Mouse (Mus musculus) forebrain, embryonic 13.5 days (tissue): ENCODE results near the gene Hhip. TPM values are rescaled to one million over a fixed set of nuclear protein-coding genes. Genes with fewer than 3 reads are reported as not detected.
A peak's percentile ranks its signal among the peaks of the same experiment; 100 is the strongest.

Source experiments
- ATAC-seq: fragments of 200-750 bp; cut with Nextera tagmentation; 2 replicates; pipeline ENCODE4 v1.8.0; 2017
- H3K27ac ChIP-seq: fragments of 300-500 bp; sonication (generic); 2 replicates; pipeline ENCODE4 v1.5.1; 2015; ENCODE audit warnings: inconsistent platforms, mild to moderate bottlenecking, moderate library complexity
- H3K27me3 ChIP-seq: fragments of 300-500 bp; sonication (generic); 2 replicates; pipeline ENCODE4 v1.6.1; 2015; ENCODE audit warnings: mild to moderate bottlenecking, inconsistent platforms
- H3K36me3 ChIP-seq: fragments of 300-500 bp; sonication (generic); 2 replicates; pipeline ENCODE4 v1.6.1; 2015; ENCODE audit warnings: mild to moderate bottlenecking, inconsistent platforms; ENCODE audit not compliant: poor library complexity, severe bottlenecking
- H3K4me1 ChIP-seq: fragments of 300-500 bp; sonication (generic); 2 replicates; pipeline ENCODE4 v1.6.1; 2015; ENCODE audit warnings: inconsistent platforms
- H3K4me2 ChIP-seq: fragments of 300-500 bp; sonication (generic); 2 replicates; pipeline ENCODE4 v1.6.1; 2015; ENCODE audit warnings: inconsistent platforms, mild to moderate bottlenecking, moderate library complexity
- H3K4me3 ChIP-seq: fragments of 300-500 bp; sonication (generic); 2 replicates; pipeline ENCODE4 v1.5.1; 2015; ENCODE audit warnings: mild to moderate bottlenecking, inconsistent platforms
- H3K9ac ChIP-seq: fragments of 300-500 bp; sonication (generic); 2 replicates; pipeline ENCODE4 v1.6.1; 2015; ENCODE audit warnings: mild to moderate bottlenecking, inconsistent platforms
- H3K9me3 ChIP-seq: fragments of 300-500 bp; sonication (generic); replicated peaks from 2 replicates; pipeline ENCODE4 v1.6.1; 2016; ENCODE audit warnings: inconsistent platforms
- WGBS: fragments of 180-500 bp; shearing (Covaris S2); methylation state at CpG from one replicate; pipeline ENCODE4 v1.1.7; 2015; 5-methylcytosine and 5-hydroxymethylcytosine counted together
- polyA plus RNA-seq: library from polyadenylated mRNA; unstranded; fragments of >200 nt; fragmentation: Nextera tagmentation; extraction: Ambion mirVana; gene quantifications from 2 replicates; pipeline ENCODE4 v1.2.1, GENCODE M21; 2015

Hhip gene
- polyA plus RNA-seq, 1 experiment from 2014 or later, result 1.2 TPM

DNA sequence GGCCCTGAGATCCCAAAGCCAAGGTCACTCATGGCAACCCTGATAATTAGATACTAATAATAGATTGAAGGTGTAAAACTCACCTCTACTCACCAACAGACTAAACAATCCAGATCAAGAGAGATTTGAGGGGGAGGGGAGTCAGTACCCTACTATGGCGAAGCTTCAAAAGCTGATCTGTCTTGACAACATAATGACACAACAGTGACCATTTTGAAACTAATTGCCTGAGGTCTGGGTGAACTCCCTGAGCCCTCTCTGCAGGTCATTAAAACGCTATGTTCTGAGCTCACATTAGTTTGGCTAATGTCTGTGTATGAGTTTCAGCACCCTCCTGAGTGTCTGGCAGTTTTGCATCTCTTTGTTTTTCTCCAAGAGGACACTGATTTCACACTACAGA, 72.9 kb downstream of the Hhip start:
- WGBS, result 37% methylated on average over 2 of the region's 2 CpGs
- Histone ChIP-seq H3K9me3 (no peaks in the 10 kb centered on the region), H3K27ac (no peak overlapping the region), H3K4me2 (no peak overlapping the region), H3K4me1 (no peaks in the 10 kb centered on the region), H3K36me3 (no peaks in the 10 kb centered on the region), H3K9ac (no peak overlapping the region), H3K27me3 (no peaks in the 10 kb centered on the region), H3K4me3 (no peak overlapping the region)
- ATAC-seq, result no peak

DNA sequence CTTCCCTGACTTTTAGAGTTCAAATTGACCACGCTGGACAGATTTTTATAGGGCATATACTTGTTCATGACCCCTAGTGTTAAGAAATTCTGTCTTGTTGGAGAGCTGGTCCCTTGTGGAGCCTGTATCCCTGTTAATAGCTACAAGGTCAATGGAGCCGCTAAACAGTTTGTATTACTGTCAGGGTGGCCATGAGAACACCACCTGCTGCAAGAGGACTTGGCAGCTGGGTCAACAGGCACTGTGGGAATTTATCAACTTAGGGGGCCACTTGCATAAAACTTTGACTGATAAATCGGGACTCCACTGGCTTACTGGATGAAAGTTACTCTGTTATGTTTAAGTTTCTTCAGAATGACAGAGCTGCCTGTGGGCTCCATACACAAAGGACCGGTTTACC, 75.7 kb downstream of the Hhip start:
- Histone ChIP-seq H3K9ac (no peak overlapping the region), H3K9me3 (no peaks in the 10 kb centered on the region), H3K4me3 (no peak overlapping the region), H3K27me3 (no peaks in the 10 kb centered on the region), H3K4me2 (no peak overlapping the region), H3K36me3 (no peaks in the 10 kb centered on the region), H3K27ac (no peak overlapping the region), H3K4me1 (no peaks in the 10 kb centered on the region)
- no peak for ATAC-seq
- WGBS, result 75% methylated on average over 4 of the region's 4 CpGs

DNA sequence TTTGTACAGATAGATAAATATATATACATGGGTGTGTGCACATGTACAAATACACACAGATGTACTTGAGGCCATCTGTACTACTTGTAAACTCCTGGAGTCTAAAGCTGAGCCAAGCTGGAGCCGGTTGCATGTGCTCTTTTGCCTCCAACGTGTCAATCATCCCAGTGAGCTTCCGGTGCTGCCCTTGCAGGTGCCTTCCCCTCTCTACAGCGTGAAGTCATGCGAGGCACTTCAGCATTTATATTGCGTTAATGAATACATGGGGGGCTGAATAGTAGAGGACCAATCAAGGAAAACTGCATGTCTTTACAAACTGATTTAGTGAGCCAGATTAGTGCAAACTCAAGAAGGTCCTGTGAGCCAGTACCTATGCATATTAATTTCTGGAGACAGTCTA, 91.6 kb downstream of the Hhip start:
- Histone ChIP-seq H3K4me1 (no peaks in the 10 kb centered on the region), H3K4me2 (no peak overlapping the region), H3K4me3 (no peak overlapping the region), H3K9me3 (no peaks in the 10 kb centered on the region), H3K36me3 (no peaks in the 10 kb centered on the region), H3K9ac (no peak overlapping the region), H3K27me3 (no peaks in the 10 kb centered on the region), H3K27ac (no peak overlapping the region)
- ATAC-seq, result peak; percentile 74; the same call in 1 of the 2 replicates
- WGBS, result 36% methylated on average over 6 of the region's 6 CpGs

DNA sequence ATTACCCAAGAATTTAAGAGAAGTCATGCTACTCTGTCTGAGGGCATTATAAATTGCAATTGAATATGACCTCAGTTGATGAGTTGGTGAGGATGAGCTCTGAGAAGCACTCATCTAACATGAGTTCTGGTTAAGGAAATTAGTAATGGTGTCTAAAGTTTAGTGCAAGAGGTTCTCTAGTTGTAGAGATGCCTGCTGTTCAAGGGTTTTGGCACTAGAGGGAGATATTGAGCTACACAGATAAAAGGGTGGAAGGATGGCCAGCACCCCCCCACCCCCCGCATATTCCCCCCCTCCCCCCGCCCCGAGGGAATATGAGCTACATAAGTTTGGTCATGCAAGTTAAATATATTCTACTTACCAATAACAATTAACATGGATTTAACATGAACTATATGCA, 104.9 kb downstream of the Hhip start:
- 23% methylated on average over 3 of the region's 3 CpGs for WGBS
- Histone ChIP-seq H3K4me2 (no peak overlapping the region), H3K4me3 (no peak overlapping the region), H3K9me3 (no peaks in the 10 kb centered on the region), H3K36me3 (no peaks in the 10 kb centered on the region), H3K27me3 (no peaks in the 10 kb centered on the region), H3K27ac (no peak overlapping the region), H3K9ac (no peak overlapping the region), H3K4me1 (no peaks in the 10 kb centered on the region)
- no peak for ATAC-seq

DNA sequence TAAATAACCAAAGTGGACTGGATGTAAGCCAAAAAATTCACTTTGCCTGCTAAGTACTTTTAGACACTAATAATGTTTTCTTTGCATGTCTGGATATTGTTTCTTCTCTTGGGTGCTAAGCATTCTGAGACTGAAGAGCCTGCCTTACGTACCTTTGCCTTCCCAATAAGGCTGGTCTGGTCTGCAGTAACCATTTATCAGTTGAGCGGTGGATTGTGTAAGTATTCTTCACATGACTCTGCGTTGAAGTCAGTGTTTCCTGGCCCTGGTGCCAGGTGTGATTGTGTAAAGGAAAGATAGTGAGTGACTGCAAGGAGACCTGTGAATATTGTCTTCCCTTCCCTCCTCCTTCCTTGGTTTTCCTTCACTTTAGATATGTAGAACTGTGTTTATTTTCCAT, 107.4 kb downstream of the Hhip start:
- no peaks in the 10 kb centered on the region for H3K27me3 ChIP-seq
- no peak overlapping the region for H3K4me3 ChIP-seq
- no peaks in the 10 kb centered on the region for H3K36me3 ChIP-seq
- H3K4me2 ChIP-seq, result no peak overlapping the region
- WGBS, result 85% methylated on average over 3 of the region's 3 CpGs
- no peak overlapping the region for H3K27ac ChIP-seq
- H3K9ac ChIP-seq, result no peak overlapping the region
- H3K4me1 ChIP-seq, result no peaks in the 10 kb centered on the region
- ATAC-seq, result no peak
- no peaks in the 10 kb centered on the region for H3K9me3 ChIP-seq

DNA sequence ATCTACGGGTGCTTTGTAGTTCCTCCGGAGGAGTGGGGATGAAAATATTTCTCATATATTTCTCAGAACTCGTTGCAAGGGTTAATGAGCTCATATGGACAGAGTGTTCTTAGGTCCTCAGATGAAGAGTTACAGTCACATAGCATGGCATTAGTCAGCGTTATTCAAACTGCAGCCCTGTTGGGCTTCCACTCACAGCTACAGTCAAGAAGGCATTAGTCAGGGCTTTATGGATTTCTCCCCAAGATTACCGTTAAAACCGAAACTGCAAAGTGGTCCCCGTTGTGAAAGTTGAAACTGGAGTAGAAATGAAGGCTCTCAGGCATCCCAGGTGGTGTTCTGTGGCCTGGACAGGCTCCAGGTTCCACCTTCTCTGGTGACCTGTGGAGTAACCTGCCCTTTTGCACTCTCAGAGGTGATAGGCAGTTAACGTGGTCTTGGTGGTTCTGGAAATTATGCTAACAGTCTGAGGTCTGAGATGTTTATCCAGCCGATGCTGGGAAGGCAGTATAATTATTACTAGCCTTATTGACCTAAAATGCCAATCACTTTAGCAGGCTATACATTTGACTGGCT, 112.2 kb downstream of the Hhip start:
- H3K36me3 ChIP-seq, result no peaks in the 10 kb centered on the region
- H3K27me3 ChIP-seq, result no peaks in the 10 kb centered on the region
- no peak for ATAC-seq
- H3K9me3 ChIP-seq, result no peaks in the 10 kb centered on the region
- H3K4me3 ChIP-seq, result no peak overlapping the region
- no peak overlapping the region for H3K9ac ChIP-seq
- H3K4me2 ChIP-seq, result no peak overlapping the region
- H3K4me1 ChIP-seq, result no peaks in the 10 kb centered on the region
- WGBS, result 86% methylated on average over 9 of the region's 9 CpGs
- H3K27ac ChIP-seq, result no peak overlapping the region

DNA sequence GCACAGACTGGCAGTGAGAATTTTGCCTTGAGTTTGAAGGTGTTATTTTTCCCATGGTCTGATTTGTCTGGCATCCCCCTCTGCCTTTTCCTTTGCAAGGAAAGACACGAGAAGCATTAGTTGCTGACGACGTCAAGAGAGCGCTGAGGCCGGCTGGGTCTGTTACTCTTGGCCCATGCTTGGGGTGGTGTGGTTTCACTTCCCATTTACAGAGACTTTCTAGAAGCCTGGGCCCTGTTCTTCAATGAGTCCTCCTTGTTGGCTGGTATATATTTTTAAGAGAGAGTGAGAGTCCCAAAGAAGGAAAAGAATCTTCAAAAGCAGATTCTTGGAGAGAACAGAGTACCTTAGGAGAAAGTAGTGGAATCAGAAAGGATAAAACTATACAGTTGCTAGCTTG, 116.7 kb downstream of the Hhip start:
- H3K9me3 ChIP-seq, result no peaks in the 10 kb centered on the region
- WGBS, result 96% methylated on average over 5 of the region's 5 CpGs
- no peaks in the 10 kb centered on the region for H3K27me3 ChIP-seq
- no peak overlapping the region for H3K27ac ChIP-seq
- H3K36me3 ChIP-seq, result no peaks in the 10 kb centered on the region
- H3K9ac ChIP-seq, result no peak overlapping the region
- H3K4me3 ChIP-seq, result no peak overlapping the region
- no peak overlapping the region for H3K4me2 ChIP-seq
- no peak for ATAC-seq
- H3K4me1 ChIP-seq, result no peaks in the 10 kb centered on the region

DNA sequence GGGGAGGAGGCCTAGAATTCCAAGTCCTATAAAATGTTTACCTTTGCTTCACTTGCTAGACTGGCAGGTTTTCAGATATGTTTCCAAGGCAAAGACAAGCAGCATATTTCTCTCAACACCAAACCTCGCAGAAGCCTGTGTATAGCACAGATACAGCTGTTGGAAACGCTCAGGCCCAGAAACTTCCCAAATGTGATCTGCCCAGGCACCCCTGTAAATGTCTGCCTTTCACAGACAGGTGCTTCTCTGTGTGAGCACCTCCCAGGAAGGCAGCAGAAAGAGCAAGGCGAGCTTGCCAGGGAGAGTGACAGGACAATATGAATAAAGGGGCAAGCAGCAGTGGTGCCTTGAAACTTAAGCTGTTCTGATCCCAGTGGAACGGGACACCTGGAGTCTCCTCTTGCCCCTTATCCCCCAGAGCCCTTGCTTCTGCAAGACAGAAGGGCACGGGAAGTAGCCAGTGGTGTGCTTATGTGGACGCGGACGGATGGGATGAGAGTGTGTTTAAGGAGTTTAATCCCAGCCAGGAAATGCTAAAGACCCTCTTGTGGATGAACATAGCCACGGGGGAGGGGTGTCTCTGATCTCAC, 120.9 kb downstream of the Hhip start:
- WGBS, result 51% methylated on average over 9 of the region's 9 CpGs
- no peak overlapping the region for H3K4me3 ChIP-seq
- no peaks in the 10 kb centered on the region for H3K4me1 ChIP-seq
- H3K9ac ChIP-seq, result no peak overlapping the region
- H3K27me3 ChIP-seq, result no peaks in the 10 kb centered on the region
- no peaks in the 10 kb centered on the region for H3K9me3 ChIP-seq
- no peak for ATAC-seq
- no peak overlapping the region for H3K4me2 ChIP-seq
- H3K27ac ChIP-seq, result no peak overlapping the region
- no peaks in the 10 kb centered on the region for H3K36me3 ChIP-seq

DNA sequence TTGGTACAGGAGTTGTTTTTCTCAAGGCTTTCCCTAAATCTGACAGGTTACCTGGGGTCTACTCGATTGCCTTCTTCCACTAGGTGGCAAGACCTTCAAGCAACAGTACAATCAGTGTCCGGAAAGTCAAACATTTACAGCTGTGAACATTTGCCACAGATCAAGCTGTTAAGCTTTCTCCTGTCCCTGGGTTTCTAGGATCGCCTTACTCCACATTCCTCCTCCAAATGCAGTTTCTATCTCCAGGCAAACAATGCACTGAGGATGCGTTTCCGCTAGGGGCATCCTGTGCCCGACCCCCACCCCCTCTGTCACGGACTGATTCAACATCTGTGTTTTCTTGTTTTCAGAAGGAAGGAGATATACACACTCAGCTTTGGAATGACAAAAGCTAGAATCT, 122.0 kb downstream of the Hhip start:
- Histone ChIP-seq H3K27me3 (no peaks in the 10 kb centered on the region), H3K36me3 (no peaks in the 10 kb centered on the region), H3K27ac (no peak overlapping the region), H3K9me3 (no peaks in the 10 kb centered on the region), H3K4me3 (no peak overlapping the region), H3K4me2 (no peak overlapping the region), H3K9ac (no peak overlapping the region), H3K4me1 (no peaks in the 10 kb centered on the region)
- ATAC-seq, result no peak
- WGBS, result 57% methylated on average over 7 of the region's 7 CpGs

DNA sequence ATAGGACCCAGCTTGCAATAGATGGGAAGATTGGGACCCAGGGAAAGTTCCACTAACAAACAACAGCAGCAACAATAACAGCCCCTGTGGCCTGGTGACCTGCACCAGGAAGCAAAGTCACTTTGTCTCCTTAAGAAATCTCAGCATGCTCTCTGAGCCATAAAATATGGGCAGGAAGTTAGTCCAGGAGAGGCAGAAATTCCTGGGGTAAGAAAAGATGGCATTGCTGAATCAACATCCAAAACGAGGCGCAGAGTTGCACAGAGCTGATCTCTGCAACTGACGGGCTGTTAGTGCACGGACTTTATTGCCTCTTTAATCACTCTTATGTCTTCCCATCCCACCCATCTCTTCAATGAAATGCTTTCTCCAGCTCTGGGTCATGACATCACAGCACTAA, 128.6 kb downstream of the Hhip start:
- WGBS, result 74% methylated on average over 4 of the region's 4 CpGs
- no peaks in the 10 kb centered on the region for H3K36me3 ChIP-seq
- H3K4me2 ChIP-seq, result no peak overlapping the region
- no peak overlapping the region for H3K4me3 ChIP-seq
- H3K9me3 ChIP-seq, result no peaks in the 10 kb centered on the region
- no peak for ATAC-seq
- no peak overlapping the region for H3K9ac ChIP-seq
- H3K27me3 ChIP-seq, result no peaks in the 10 kb centered on the region
- no peaks in the 10 kb centered on the region for H3K4me1 ChIP-seq
- H3K27ac ChIP-seq, result no peak overlapping the region

DNA sequence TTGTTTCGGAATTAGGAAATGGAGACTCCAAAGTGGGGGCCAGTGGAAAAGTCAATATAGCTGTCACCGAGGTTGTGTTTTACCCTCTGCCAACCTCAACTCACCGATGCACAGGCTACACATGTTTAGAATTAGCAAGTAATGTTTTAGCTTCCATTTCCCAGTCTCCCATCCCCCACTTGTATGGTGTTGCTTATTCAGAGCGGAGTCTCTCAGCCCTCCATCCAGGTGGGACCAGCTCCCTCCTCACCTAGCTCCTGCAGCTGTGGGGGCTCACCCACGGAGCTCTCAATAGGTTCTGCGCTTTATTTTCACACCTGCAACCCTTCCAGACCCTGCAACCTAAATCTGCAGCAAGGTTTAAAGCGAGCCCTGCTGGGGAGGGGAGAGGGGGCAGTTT, 140.6 kb downstream of the Hhip start:
- Histone ChIP-seq H3K36me3 (no peaks in the 10 kb centered on the region), H3K9ac (no peak overlapping the region), H3K9me3 (no peaks in the 10 kb centered on the region), H3K4me3 (no peak overlapping the region), H3K27me3 (no peaks in the 10 kb centered on the region), H3K4me1 (no peaks in the 10 kb centered on the region), H3K27ac (no peak overlapping the region), H3K4me2 (no peak overlapping the region)
- no peak for ATAC-seq
- WGBS, result 80% methylated on average over 7 of the region's 7 CpGs
